Mouse (Mus musculus) activated CD4-positive, CD25-positive, alpha-beta regulatory T cell, adult 9 weeks (primary cell): ENCODE data around the gene Serpinb9c. TPM values are rescaled to one million over a fixed set of nuclear protein-coding genes. Genes with fewer than 3 reads are reported as not detected.

Source experiments
- polyA plus RNA-seq: library from polyadenylated mRNA; unstranded; fragments of 100-300 nt; shearing (Covaris generic); gene quantifications from one replicate; pipeline ENCODE4 v1.2.1, GENCODE M21; 2017

Gene Serpinb9c
- polyA plus RNA-seq, result not detected

DNA sequence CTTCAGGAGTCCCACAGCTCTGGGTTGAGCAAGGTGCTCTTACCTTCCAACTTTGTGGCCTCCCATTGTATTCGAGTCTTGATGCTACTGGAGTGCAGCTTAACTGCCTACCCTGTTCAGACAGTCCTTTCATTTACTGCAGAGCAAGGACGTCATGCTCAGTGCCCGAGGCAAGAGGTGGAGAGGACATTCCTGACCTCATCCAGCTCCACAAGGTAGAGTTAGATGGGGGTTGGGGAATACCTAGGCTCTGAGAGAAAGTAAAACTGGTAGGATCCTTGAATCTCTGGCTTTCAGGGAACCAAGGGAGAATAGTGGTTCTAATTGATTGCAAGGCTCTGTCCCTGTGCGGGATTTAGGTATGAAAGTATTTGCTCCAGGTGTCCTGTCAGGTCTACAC lies at the start of gene Serpinb9c:
TSS of gene Serpinb9c (minus strand) at position 101 of the 400 bp plus-strand sequence.

DNA sequence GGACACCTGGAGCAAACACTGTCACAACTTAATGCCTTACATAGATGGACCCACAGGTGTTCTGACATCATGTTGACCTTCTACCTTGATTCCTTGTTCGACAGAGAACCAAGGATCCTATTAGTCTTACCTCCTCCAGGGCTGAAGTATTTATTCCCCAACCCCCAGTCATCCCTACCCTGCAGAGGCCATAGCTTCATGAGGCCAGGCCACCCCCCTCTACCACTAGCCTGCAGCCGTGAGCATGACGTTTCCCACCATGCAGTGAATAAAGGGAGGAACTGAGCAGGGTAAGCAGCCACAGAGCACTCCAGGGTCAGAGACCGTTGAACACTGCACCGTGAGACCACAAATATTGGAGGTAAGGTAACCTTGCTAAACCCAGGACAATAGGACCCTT lies 33.1 kb upstream of the Serpinb9c start, which contains the start of gene Serpinb9d:
TSS of gene Serpinb9d (plus strand) at position 301 of the 400 bp plus-strand sequence.

Other genes starting within 250 kb of the Serpinb9c start
- 27.4 TPM for gene Serpinb6b, start 194.5 kb downstream of the Serpinb9c start, polyA plus RNA-seq
- gene Serpinb9, start 156.5 kb downstream of the Serpinb9c start, polyA plus RNA-seq, result 33.8 TPM
- not detected for gene Serpinb9b, start 132.3 kb downstream of the Serpinb9c start, polyA plus RNA-seq
- gene Serpinb1b, start 81.2 kb downstream of the Serpinb9c start, polyA plus RNA-seq, result not detected
- gene Serpinb9d, start 33.2 kb upstream of the Serpinb9c start, polyA plus RNA-seq, result not detected
- gene Serpinb9e, start 89.9 kb upstream of the Serpinb9c start, polyA plus RNA-seq, result not detected
- gene Serpinb9f, start 164.3 kb upstream of the Serpinb9c start, polyA plus RNA-seq, result not detected
- not detected for gene Gm11397, start 236.0 kb upstream of the Serpinb9c start, polyA plus RNA-seq